In genomic region chr16:54648728-54649525, GRCm38 (mm10) we compare ENCODE assay signal across 13 mouse cellular contexts.
"Had no signal": no experiment of that assay in that cellular context is flagged by ENCODE, and none has a peak within 500 bp of the region (broad histone marks: within the 10 kb centered on the region; RNA-seq: fewer than 3 reads in every experiment).

No protein-coding gene starts in this region.

- H3K9ac ChIP-seq: limb, embryonic 15.5 days; liver, embryonic 12.5 days; lung, embryonic 14.5 days; neural tube, embryonic 15.5 days had no signal

- H3K27ac ChIP-seq: limb, embryonic 15.5 days; liver, embryonic 12.5 days; midbrain, embryonic 10.5 days; neural tube, embryonic 15.5 days had no signal

- ATAC-seq: liver, embryonic 12.5 days had no signal

- H3K27me3 ChIP-seq: limb, embryonic 15.5 days; liver, embryonic 12.5 days; neural tube, embryonic 15.5 days had no signal

- H3K4me1 ChIP-seq: limb, embryonic 15.5 days; liver, embryonic 12.5 days; midbrain, embryonic 10.5 days; neural tube, embryonic 15.5 days had no signal

- H3K4me3 ChIP-seq: limb, embryonic 15.5 days; liver, embryonic 12.5 days; midbrain, embryonic 10.5 days; myocyte; neural tube, embryonic 15.5 days had no signal

- H3K4me2 ChIP-seq: limb, embryonic 15.5 days; liver, embryonic 12.5 days; lung, embryonic 14.5 days; neural tube, embryonic 15.5 days had no signal

- DNase-seq: kidney, adult 8-10 months; kidney, postnatal 36 days; lung, embryonic 14.5 days; lung, postnatal 10 days; lung, postnatal 4 days; midbrain, embryonic 14.5 days; right cerebral cortex, postnatal 25 days; thymus, postnatal 36 days had no signal

- H3K9me3 ChIP-seq: limb, embryonic 15.5 days; liver, embryonic 12.5 days; midbrain, embryonic 10.5 days; neural tube, embryonic 15.5 days had no signal

- H3K36me3 ChIP-seq: limb, embryonic 15.5 days; liver, embryonic 12.5 days; midbrain, embryonic 10.5 days; neural tube, embryonic 15.5 days had no signal
